Mouse (Mus musculus) heart, embryonic 15.5 days (tissue): ENCODE measurements around the gene Nrros. TPM values are rescaled to one million over a fixed set of nuclear protein-coding genes. Genes with fewer than 3 reads are reported as not detected.

Experiments used
- ATAC-seq: fragments of 200-750 bp; cut with Nextera tagmentation; replicated peaks from 2 replicates; pipeline ENCODE4 v1.8.0; 2017; ENCODE audit warnings: low read depth, moderate TSS enrichment; ENCODE audit not compliant: insufficient number of reproducible peaks, insufficient read depth, low FRiP score
- H3K27ac ChIP-seq: fragments of 300-500 bp; sonication (generic); 2 replicates; pipeline ENCODE4 v1.5.1; 2015; ENCODE audit warnings: mild to moderate bottlenecking, inconsistent platforms
- H3K27me3 ChIP-seq: fragments of 300-500 bp; sonication (generic); 2 replicates; pipeline ENCODE4 v1.6.1; 2015; ENCODE audit warnings: inconsistent platforms
- H3K36me3 ChIP-seq: fragments of 300-500 bp; sonication (generic); 2 replicates; pipeline ENCODE4 v1.6.1; 2015; ENCODE audit warnings: mild to moderate bottlenecking, inconsistent platforms
- H3K4me1 ChIP-seq: fragments of 300-500 bp; sonication (generic); replicated peaks from 2 replicates; pipeline ENCODE4 v1.6.1; 2015; ENCODE audit warnings: inconsistent platforms
- H3K4me2 ChIP-seq: fragments of 300-500 bp; sonication (generic); 2 replicates; pipeline ENCODE4 v1.6.1; 2015; ENCODE audit warnings: inconsistent platforms, mild to moderate bottlenecking, moderate library complexity
- H3K4me3 ChIP-seq: fragments of 300-500 bp; sonication (generic); 2 replicates; pipeline ENCODE4 v1.5.1; 2015; ENCODE audit warnings: mild to moderate bottlenecking, inconsistent platforms
- H3K9ac ChIP-seq: fragments of 300-500 bp; sonication (generic); 2 replicates; pipeline ENCODE4 v1.6.1; 2015; ENCODE audit warnings: mild to moderate bottlenecking, inconsistent platforms
- H3K9me3 ChIP-seq: fragments of 300-500 bp; sonication (generic); replicated peaks from 2 replicates; pipeline ENCODE4 v1.6.1; 2016; ENCODE audit warnings: inconsistent platforms
- WGBS: fragments of 180-500 bp; shearing (Covaris S2); methylation state at CpG from one replicate; pipeline ENCODE4 v1.1.7; 2015; ENCODE audit warnings: mixed read lengths; 5-methylcytosine and 5-hydroxymethylcytosine counted together
- polyA plus RNA-seq: library from polyadenylated mRNA; unstranded; fragments of >200 nt; fragmentation: Nextera tagmentation; extraction: Ambion mirVana; gene quantifications from 2 replicates; pipeline ENCODE4 v1.2.1, GENCODE M21; 2015

The Nrros gene
- polyA plus RNA-seq, 1 experiment from 2014 or later, result 7.6 TPM

DNA sequence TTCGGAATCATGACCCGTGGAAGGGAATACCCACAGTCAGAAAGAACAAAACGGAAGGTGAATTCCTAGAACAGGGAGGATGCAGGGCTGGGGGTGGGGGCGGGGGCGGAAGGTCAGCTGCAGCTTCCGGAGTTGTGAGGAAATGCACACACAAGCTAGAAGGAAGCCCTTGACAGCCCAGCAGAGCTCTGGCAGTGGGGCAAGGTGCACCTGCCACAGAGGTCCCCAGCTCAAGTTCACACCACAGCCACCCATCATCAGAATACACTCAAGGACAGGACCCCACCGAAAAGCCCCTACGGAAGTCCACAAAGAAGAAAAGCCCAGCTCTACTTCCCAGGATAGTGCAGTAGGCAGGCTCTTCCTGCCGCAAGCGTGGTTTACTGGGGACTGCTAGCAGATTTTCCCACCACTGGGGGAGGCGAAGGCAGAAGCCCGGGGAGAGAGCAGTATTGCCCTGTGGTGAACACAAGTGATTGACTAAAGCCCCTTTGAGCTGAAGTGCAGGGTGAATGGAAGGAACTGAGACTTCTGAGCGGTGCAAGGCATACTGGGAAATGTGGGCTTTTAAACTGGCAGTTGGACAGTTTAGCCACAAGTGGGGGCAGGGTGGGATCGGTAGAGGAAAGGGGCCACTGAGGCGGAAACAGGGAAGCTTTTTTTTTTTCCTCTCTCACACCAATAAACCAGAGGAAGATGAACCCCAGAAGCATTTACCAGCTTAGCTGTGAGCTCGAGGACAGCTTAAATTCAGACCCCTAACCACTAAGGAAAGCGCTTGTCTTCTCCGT is 11.7 kb upstream of the Nrros start:
- no peaks in the 10 kb centered on the region for H3K27me3 ChIP-seq
- H3K4me3 ChIP-seq, result peak overlapping the region; percentile 13; the same call in 1 of the 2 replicates
- H3K9me3 ChIP-seq, result no peaks in the 10 kb centered on the region
- peak overlapping the region; percentile 76 for H3K27ac ChIP-seq
- no peaks in the 10 kb centered on the region; the same call in 1 of the 2 replicates for H3K4me1 ChIP-seq
- H3K4me2 ChIP-seq, result peak overlapping the region; percentile 43
- WGBS, result 47% methylated on average over 18 of the region's 18 CpGs
- no peak overlapping the region for H3K9ac ChIP-seq
- peak; percentile 50 for ATAC-seq
- no peaks in the 10 kb centered on the region for H3K36me3 ChIP-seq

DNA sequence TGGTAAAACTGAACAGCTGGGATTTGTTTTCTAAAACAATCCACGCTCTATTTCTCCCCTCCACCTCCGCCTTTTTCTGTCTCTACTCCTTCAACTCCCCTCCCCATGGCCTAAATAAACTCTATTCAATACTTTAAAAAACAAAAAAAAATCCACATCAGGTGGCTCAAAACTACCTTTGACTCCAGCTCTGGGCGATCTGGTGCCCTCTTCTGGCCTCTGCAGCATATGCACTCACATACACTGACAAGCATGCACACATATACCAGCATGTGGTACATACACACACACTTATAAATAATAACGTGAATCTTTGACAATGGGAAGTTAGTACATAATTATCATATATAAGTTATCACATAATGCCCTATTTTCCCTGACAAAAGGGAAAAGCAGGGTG is 9.6 kb upstream of the Nrros start:
- Histone ChIP-seq H3K36me3 (no peaks in the 10 kb centered on the region), H3K4me2 (no peak overlapping the region), H3K27me3 (no peaks in the 10 kb centered on the region), H3K4me3 (no peak overlapping the region), H3K9me3 (no peaks in the 10 kb centered on the region), H3K4me1 (no peaks in the 10 kb centered on the region; the same call in 1 of the 2 replicates), H3K9ac (no peak overlapping the region), H3K27ac (no peak overlapping the region)
- ATAC-seq, result no peak
- 86% methylated on average over 4 of the region's 4 CpGs for WGBS

DNA sequence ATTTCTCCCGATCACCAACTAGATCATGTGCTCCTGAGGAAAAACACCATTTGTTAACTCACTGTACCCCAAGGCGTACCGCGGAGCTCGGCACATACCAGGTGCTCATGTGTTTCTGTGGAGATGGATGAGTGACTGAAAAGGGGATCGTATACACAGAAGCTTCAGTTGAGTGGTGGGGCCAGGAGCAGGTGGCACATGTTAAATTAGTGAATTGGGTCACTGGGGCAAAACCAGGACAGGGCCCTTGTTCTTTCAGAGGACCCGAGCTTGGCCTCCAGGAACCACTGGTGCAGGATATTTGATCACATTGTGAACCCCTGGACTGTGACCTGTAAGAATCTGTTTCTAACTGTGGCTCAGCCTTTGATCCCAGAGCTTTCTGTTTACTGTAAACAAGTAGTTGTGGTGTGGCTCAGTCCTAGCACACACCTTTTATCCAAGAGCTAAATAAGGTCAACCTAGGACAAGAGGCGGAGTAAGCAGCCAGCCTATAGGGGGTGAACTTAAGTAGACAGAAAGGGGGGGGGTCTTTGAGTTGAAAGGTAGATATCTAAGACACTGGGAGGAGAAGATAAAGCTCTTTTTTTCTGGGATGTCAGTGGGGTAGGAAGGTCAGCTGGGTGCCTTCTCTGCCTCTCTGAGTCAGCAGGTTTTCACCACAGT is 9.1 kb upstream of the Nrros start:
- Histone ChIP-seq H3K27me3 (no peaks in the 10 kb centered on the region), H3K27ac (no peak overlapping the region), H3K4me3 (no peak overlapping the region), H3K4me2 (no peak overlapping the region), H3K36me3 (no peaks in the 10 kb centered on the region), H3K9me3 (no peaks in the 10 kb centered on the region), H3K4me1 (no peaks in the 10 kb centered on the region; the same call in 1 of the 2 replicates), H3K9ac (no peak overlapping the region)
- no peak for ATAC-seq
- 84% methylated on average over 8 of the region's 8 CpGs for WGBS

DNA sequence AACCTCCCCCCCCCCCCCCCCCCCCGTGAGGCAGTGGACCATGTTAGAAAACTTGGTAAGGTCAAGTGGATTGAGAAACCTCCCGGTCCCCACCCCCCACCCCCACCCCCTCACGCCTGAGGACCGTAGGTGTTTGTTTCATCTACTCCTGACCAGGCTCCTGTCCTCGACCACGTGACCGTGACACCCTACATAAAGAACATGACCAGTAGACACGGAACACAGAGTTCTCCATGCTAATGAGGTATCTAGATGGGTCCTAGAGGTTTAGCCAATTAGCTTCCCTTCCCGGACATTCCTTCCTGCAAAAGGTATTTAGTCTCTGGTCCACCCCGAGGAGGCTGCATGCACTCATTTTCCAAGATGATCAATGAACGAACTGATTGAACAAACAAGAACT is 8.0 kb upstream of the Nrros start:
- H3K9me3 ChIP-seq, result no peaks in the 10 kb centered on the region
- no peak overlapping the region for H3K4me2 ChIP-seq
- no peaks in the 10 kb centered on the region for H3K27me3 ChIP-seq
- no peak overlapping the region for H3K4me3 ChIP-seq
- H3K27ac ChIP-seq, result no peak overlapping the region
- 61% methylated on average over 11 of the region's 11 CpGs for WGBS
- H3K9ac ChIP-seq, result no peak overlapping the region
- no peaks in the 10 kb centered on the region for H3K36me3 ChIP-seq
- no peaks in the 10 kb centered on the region; the same call in 1 of the 2 replicates for H3K4me1 ChIP-seq
- ATAC-seq, result no peak

- 80% methylated on average over 5 of the region's 5 CpGs for WGBS
- Histone ChIP-seq H3K4me3 (no peak overlapping the region), H3K27ac (no peak overlapping the region), H3K4me2 (no peak overlapping the region), H3K9ac (no peak overlapping the region), H3K4me1 (no peaks in the 10 kb centered on the region), H3K36me3 (no peaks in the 10 kb centered on the region), H3K9me3 (no peaks in the 10 kb centered on the region), H3K27me3 (no peaks in the 10 kb centered on the region)
- ATAC-seq, result no peak
Measured at GRCm38 (mm10) chr16:32171031-32171731, 5.8 kb upstream of the Nrros start.

DNA sequence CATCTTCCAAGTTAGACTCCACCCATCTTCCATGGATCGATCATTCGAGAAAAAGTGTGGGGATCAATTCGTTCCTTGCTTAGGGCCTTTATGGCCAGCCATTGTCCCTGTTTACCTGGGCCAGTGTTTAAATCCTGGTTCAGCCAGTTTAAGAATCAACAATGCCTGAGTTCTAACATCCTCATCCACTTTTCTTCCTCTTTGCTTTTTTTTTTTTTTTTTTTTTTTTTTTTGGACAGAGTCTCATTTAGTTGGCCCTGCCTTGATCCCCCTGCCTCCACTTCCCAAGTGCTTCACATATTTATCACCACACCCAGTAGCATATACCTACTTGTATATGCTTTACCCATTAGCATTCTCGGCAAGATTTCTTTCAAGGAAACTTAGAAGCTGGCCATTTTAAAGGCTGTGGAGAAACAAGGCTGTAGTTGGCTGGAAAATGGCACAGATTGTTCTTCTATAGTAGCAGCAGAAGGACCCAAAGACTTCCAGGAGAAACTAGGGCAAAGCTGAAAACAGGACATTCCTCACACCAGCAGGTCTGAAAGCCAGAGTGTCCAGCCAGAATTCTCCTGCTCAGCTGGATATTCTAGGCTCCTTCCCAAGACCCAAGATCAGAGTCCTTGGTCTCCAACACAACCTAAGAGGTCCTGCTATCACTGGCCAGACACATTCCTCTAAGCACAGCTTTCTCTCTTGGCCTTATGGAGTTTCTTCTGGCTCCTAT is 2.6 kb upstream of the Nrros start:
- Histone ChIP-seq H3K36me3 (no peaks in the 10 kb centered on the region), H3K4me1 (peaks cover 8% of the 10 kb centered on the region), H3K9ac (no peak overlapping the region), H3K4me3 (no peak overlapping the region), H3K27me3 (peaks cover 3% of the 10 kb centered on the region; the same call in 1 of the 2 replicates), H3K27ac (no peak overlapping the region), H3K4me2 (no peak overlapping the region), H3K9me3 (no peaks in the 10 kb centered on the region)
- 87% methylated on average over 4 of the region's 4 CpGs for whole genome bisulfite sequencing
- ATAC-seq, result no peak

DNA sequence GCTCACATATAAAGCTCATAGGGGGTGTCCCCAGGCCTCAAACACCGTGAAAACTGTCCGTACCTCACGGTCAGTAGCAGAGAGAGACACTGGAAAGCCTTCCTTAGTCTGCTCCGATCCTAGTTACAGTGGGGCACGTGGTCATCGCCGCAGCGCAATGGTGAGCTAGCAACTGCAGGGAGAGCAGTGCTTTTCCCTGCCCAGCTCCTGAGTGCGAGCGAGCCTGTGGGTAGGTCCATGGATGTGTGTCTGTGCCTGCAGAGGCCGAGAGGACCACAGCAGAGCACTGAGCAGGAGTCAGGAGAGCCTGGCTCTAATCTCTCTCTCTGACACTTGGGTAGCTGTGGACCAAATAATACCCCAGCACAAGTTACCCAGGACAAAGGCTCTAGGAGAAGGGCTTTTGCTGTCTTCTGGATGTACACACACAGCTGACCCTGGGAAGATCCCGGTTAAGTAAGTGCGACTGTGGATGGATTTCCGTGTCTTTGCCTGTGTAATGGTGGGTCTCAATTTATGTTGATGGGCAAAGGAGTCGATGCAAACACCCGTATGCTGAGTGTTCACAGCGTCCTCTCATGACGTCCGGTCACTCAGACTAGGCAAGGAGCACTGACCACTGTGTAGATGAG is 882 bp downstream of the Nrros start:
- 61% methylated on average over 19 of the region's 19 CpGs for WGBS
- H3K4me2 ChIP-seq, result peak overlapping the region; percentile 79
- no peaks in the 10 kb centered on the region for H3K9me3 ChIP-seq
- peak overlapping the region; percentile 61; the same call in 1 of the 2 replicates for H3K27ac ChIP-seq
- H3K4me1 ChIP-seq, result peaks cover 14% of the 10 kb centered on the region
- no peak for ATAC-seq
- peaks cover 3% of the 10 kb centered on the region; the same call in 1 of the 2 replicates for H3K27me3 ChIP-seq
- no peaks in the 10 kb centered on the region for H3K36me3 ChIP-seq
- 0 out of 2 replicates have a peak overlapping the region, but pooled peaks have one; percentile 61 for H3K9ac ChIP-seq
- H3K4me3 ChIP-seq, result peak overlapping the region; percentile 56

GRCm38 (mm10) chr16:32163891-32164290 is 1.5 kb downstream of the Nrros start:
- peak overlapping the region; percentile 79 for H3K4me2 ChIP-seq
- H3K9me3 ChIP-seq, result no peaks in the 10 kb centered on the region
- peak overlapping the region; percentile 56 for H3K4me3 ChIP-seq
- no peaks in the 10 kb centered on the region for H3K36me3 ChIP-seq
- WGBS, result 72% methylated on average over 5 of the region's 5 CpGs
- no peak for ATAC-seq
- H3K27me3 ChIP-seq, result peaks cover 3% of the 10 kb centered on the region; the same call in 1 of the 2 replicates
- H3K27ac ChIP-seq, result no peak overlapping the region
- H3K9ac ChIP-seq, result no peak overlapping the region
- peaks cover 14% of the 10 kb centered on the region for H3K4me1 ChIP-seq

DNA sequence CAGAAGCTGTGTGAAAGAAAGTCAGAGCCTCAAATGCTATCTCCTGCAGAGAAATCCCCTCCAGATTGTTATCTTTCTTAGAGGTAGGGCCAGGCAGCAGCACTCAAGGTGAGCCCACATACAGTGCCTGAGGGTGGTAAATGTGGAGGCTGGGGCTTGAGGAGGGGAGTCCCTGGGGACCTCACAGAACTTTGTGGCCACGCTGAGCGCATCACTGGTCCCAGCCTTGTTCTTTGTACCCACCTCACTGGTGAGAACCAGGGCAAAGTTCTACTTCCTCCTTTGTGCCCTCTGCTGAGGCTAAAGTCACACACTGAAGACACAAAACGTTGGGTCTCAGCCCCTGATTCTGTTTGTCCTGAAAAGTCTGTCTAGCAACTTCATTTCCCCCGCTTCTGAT is 2.0 kb downstream of the Nrros start:
- no peak for ATAC-seq
- H3K9ac ChIP-seq, result no peak overlapping the region
- peaks cover 3% of the 10 kb centered on the region; the same call in 1 of the 2 replicates for H3K27me3 ChIP-seq
- 70% methylated on average over 4 of the region's 4 CpGs for WGBS
- peaks cover 14% of the 10 kb centered on the region for H3K4me1 ChIP-seq
- no peaks in the 10 kb centered on the region for H3K9me3 ChIP-seq
- no peak overlapping the region for H3K27ac ChIP-seq
- H3K4me2 ChIP-seq, result peak overlapping the region; percentile 79
- no peaks in the 10 kb centered on the region for H3K36me3 ChIP-seq
- H3K4me3 ChIP-seq, result peak overlapping the region; percentile 56; the same call in 1 of the 2 replicates

DNA sequence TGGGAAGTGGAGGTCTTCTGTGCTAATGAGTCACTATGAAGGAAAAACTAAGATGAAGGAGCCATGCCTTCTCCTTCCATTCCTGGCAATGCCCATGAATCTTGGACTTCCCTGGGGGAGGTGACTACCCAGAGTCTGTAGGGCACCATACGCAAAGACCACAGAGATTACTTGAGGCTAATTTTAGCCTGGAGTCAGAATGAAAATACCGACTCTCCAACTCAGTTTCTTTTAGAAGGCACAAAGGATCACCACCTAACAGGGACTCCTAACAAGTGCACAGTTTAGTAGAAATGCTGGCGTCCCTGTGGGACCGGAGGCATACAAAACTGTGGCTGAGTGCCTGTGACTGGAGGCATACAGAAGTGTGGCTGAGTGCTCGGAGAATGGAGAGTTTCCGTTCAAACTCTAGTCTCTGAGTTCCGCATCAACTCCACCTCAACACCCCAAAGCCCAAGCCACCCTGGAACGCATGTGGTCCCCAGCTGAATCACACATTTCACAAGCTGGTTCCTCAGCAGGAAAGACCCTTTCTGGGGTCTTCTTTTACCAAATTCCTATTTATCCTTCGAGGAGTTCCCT is 4.6 kb downstream of the Nrros start:
- H3K27ac ChIP-seq, result peak overlapping the region; percentile 18; the same call in 1 of the 2 replicates
- H3K4me2 ChIP-seq, result peak overlapping the region; percentile 25; the same call in 1 of the 2 replicates

More for the DNA sequence above, 4.6 kb downstream of the Nrros start:
- no peak overlapping the region for H3K9ac ChIP-seq
- no peaks in the 10 kb centered on the region for H3K36me3 ChIP-seq
- ATAC-seq, result no peak
- peaks cover 3% of the 10 kb centered on the region; the same call in 1 of the 2 replicates for H3K27me3 ChIP-seq
- H3K4me3 ChIP-seq, result no peak overlapping the region
- H3K9me3 ChIP-seq, result no peaks in the 10 kb centered on the region
- peaks cover 14% of the 10 kb centered on the region for H3K4me1 ChIP-seq
- WGBS, result 61% methylated on average over 9 of the region's 9 CpGs
